Mouse (Mus musculus) C2C12 (cell line): ENCODE measurements around the gene Dcpp2.

Experiments used
- CTCF ChIP-seq: IDR thresholded peaks from one replicate; pipeline ENCODE4 v1.5.1; 2011; ENCODE audit not compliant: control insufficient read depth, insufficient read depth, insufficient read length
- FOSL1 ChIP-seq: IDR thresholded peaks from one replicate; pipeline ENCODE4 v1.8.0; 2011; ENCODE audit warnings: mild to moderate bottlenecking, low read length; ENCODE audit not compliant: poor library complexity, insufficient read depth, severe bottlenecking
- MAX ChIP-seq: IDR thresholded peaks from one replicate; pipeline ENCODE4 v1.6.1; 2011; ENCODE audit warnings: mild to moderate bottlenecking, control low read depth
- MYOD1 ChIP-seq: IDR thresholded peaks from one replicate; pipeline ENCODE4 v1.6.1; 2011; ENCODE audit warnings: low read depth; ENCODE audit not compliant: control insufficient read depth, insufficient read length
- MYOG ChIP-seq: IDR thresholded peaks from one replicate; pipeline ENCODE4 v1.6.1; 2011; ENCODE audit not compliant: control insufficient read depth, insufficient read length; ENCODE audit errors: extremely low read depth

DNA sequence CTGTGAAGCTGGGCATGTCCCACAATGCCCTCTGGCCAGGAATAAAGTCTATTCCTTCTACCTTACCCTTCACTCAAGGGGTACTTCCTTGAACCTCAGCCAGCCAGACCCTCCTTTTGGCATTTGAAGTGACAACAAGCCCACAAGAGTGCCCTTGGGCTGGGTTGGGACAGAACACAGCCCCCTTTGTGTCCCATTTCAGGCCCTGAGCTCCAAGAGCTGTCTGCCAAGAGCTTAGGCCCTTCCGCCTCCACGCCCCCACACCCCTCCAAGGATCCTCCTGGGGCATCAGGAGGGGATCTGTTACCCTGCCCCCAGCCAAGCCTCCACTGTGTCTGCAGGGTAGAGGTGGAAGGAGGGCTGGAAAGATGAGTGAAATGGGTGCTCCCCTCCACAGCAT, 3.5 kb upstream of the Dcpp2 start:
- TF ChIP-seq MAX, result no peak
- no peak for TF ChIP-seq CTCF
- TF ChIP-seq MYOG, result no peak
- TF ChIP-seq MYOD1, result no peak
- TF ChIP-seq FOSL1, result no peak
